Mouse (Mus musculus): ENCODE data around the gene 2300002M23Rik.

2300002M23Rik gene

GRCm38 (mm10) chr17:35556186-35556765 lies 11.0 kb upstream of the 2300002M23Rik start:
- DNase-seq (ENCODE audit: extremely low read depth, low read depth, low spot score) = no peak

GRCm38 (mm10) chr17:35556812-35557211 lies 10.4 kb upstream of the 2300002M23Rik start:
- no peak for DNase-seq (ENCODE audit: extremely low read depth, low read depth, low spot score)

- no peak for DNase-seq (ENCODE audit: extremely low read depth, low read depth, low spot score)
Observed at GRCm38 (mm10) chr17:35557351-35557750, 9.9 kb upstream of the 2300002M23Rik start.

DNA sequence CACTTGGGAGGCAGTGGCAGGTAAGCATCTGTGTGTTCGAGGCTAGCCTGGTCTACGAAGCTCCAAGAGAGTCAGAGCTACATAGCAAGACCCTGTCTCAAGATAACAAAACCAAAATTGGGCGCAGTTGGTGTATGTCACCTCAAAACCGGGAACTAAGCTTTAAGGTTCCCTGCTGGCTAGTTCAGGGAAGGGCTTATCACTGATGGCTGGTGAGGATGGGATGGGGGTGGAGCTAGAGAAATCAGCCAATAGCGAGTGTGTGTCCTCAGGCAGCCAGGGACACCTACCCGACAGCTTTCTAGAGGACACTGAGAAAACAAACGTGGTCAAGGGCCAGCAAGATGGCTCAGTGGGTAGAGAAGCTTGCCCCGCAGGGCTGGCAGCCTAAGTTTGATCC lies 9.0 kb upstream of the 2300002M23Rik start:
- DNase-seq (ENCODE audit: extremely low read depth, low read depth, low spot score) = no peak

- no peak for DNase-seq (ENCODE audit: extremely low read depth, low read depth, low spot score)
Observed at GRCm38 (mm10) chr17:35567767-35568166, 517 bp downstream of the 2300002M23Rik start.

DNA sequence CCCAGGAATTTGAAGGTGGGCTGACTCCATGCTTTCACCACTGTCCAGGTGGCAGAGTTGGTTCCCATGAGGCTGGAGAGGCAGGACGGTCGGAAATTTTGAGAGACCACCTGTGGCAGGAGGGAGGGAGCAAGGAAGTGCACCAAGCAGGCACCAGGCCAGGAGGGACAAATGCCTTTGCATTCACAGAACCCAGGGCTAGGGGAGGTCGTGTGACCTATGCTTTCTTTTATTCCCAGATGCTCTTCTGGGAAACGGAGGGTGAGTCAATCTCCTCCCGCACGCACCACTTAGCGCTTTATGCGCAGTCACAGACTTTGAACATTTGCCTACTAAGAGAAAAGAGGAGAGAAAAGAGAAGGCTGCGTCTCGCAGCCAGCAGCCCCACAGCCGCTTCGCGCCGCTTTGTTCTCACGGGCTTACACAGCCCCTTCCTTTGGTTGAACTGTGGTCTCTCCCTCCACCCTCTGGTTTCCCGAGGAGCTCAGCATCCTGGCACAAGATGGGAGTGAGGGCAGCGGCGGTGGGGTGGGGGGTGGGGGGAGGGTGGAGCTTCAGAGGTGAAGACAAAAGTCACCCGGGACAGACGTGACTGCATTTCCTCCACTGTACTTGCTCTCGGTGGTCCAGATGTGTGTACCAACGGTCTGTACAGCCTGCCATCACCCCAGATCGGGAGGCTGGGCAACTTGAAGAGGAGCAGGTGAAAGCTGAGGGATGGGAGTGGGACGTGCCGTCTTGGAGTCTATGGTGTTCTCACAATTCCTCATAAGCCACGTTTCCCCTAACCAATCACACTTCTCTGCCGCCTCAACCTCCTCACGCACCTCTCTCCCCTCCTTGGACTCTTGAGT lies 2.1 kb downstream of the 2300002M23Rik start:
- no peak for DNase-seq (ENCODE audit: extremely low read depth, low read depth, low spot score)

- no peak for DNase-seq (ENCODE audit: extremely low read depth, low read depth, low spot score)
Observed at GRCm38 (mm10) chr17:35570836-35571235, 3.6 kb downstream of the 2300002M23Rik start.

- no peak for DNase-seq (ENCODE audit: extremely low read depth, low read depth, low spot score)
Observed at GRCm38 (mm10) chr17:35571477-35571876, 4.2 kb downstream of the 2300002M23Rik start.

- DNase-seq (ENCODE audit: extremely low read depth, low read depth, low spot score) = no peak
Observed at GRCm38 (mm10) chr17:35578211-35578610, 11.0 kb downstream of the 2300002M23Rik start.

DNA sequence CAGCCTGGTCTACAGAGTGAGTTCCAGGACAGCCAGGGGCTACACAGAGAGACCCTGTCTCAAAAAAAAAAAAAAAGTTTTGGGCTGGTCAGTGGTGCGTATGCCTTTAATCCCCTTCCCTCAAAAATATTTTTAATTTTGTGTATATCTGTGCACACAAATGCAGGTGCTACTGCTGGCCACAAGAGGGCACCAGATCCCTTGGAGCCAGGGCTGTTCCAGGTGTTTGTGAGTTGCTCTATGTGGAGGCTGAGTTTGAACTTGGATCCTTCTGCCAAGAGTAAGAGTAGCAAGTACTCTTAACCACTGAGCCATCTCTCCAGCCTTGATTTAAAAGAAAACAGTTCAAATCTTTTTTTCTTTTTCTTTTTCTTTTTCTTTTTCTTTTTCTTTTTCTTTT lies 15.7 kb downstream of the 2300002M23Rik start:
- no peak for DNase-seq (ENCODE audit: extremely low read depth, low read depth, low spot score)

- DNase-seq (ENCODE audit: extremely low read depth, low read depth, low spot score) = no peak
Observed at GRCm38 (mm10) chr17:35584330-35584937, 17.2 kb downstream of the 2300002M23Rik start.

- DNase-seq (ENCODE audit: extremely low read depth, low read depth, low spot score) = no peak
Observed at GRCm38 (mm10) chr17:35587291-35587690, 20.0 kb downstream of the 2300002M23Rik start.

DNA sequence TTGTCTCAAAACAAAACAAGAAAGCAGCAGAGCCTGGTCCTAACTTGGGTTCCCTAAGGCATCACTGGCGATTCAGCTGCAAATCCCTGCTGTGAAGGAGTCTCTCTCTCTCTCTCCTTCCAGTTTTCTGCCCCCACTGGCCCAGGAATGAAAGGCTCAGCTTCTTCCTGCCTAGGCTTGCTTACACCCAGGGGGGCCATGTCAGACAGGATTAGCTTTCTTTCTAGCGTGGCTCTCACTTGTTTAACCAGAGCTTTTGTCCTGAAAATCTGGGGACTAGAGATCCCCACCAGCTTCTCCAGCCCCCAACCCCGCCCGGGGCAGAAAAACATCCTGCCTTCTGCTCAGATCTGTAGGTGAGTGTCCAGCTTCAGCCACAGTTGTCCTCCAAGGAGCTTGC lies 21.1 kb downstream of the 2300002M23Rik start:
- DNase-seq (ENCODE audit: extremely low read depth, low read depth, low spot score) = no peak

DNA sequence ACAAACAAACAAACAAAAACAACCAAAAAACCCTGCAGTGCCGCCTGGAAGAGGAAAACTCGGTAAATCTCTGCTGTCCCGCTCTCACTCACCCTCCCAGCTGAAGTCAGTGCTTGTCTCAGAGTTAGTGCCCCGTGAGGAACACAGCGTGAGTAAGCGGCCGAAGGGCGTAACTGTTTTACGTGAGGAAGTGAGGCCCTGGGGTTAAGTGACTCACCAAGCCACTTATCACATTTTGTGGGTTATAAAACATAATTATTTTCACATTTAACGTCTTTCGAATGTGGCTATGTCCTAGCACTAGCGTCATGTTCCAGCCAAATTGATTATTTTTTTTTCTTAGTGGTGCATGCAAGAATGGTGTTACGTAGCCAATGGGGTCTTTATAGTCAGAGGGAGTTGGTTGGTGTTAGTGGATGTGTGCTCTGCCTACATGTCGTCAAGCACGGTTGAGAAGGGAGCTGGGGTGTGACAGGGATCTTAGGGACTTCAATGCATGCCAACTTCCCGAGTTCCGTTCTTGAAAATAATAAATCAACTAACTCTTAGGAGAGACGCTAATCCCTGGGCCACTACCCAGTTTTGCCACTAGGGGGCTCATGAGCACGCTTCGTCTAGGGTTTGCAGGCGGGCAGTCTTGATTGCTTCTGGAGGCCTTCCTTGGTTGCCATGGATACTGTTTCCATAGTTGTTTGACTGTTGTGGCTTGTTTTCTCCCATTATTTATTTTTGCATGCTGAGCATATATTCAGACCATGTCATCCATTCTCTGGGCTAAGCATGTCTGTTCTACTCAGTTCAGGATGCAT lies 23.4 kb downstream of the 2300002M23Rik start:
- no peak for DNase-seq (ENCODE audit: extremely low read depth, low read depth, low spot score)

GRCm38 (mm10) chr17:35591219-35591578 lies 23.9 kb downstream of the 2300002M23Rik start:
- no peak for DNase-seq (ENCODE audit: extremely low read depth, low read depth, low spot score)

GRCm38 (mm10) chr17:35591731-35592130 lies 24.5 kb downstream of the 2300002M23Rik start:
- no peak for DNase-seq (ENCODE audit: extremely low read depth, low read depth, low spot score)

DNA sequence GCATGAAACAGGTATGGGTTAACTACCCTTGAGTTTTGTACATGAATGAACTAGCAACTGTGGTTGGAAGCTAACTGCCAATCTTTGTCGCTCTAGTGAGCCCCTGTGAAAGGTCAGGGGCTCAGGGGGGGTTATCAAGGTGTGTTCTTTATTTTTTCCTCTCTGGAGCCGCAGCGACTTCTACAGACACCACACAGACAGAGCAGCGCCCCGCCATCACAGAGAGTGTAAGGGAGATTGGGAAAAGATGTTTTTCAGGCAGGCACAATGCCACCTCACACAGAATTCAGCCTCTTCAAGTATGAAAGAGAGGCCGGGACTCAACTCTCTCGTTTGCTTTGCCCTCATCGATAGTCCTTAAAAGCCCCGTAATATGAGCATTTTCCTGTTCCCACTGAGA lies 24.9 kb downstream of the 2300002M23Rik start:
- DNase-seq (ENCODE audit: extremely low read depth, low read depth, low spot score) = no peak

- DNase-seq (ENCODE audit: extremely low read depth, low read depth, low spot score) = no peak
Observed at GRCm38 (mm10) chr17:35593786-35594185, 26.5 kb downstream of the 2300002M23Rik start.

DNA sequence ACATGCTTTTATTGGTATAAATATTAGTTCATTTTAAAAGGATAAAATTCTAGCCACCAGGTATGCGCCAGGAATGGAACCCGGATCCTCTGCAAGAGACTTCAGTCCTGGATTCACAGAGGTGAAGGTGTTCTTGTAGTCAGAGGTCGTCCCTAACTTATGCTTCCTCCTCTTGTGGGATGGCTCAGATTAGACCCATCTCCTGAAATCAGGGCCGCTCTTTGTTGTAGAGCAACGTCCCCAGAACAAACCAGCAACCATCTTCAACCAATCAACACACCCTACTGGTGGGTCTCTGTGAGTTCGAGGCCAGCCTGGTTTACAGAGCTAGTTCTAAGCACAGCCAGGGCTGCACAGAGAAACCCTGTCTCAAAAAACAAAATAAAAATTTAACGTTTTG lies 27.2 kb downstream of the 2300002M23Rik start:
- DNase-seq (ENCODE audit: extremely low read depth, low read depth, low spot score) = no peak

- DNase-seq (ENCODE audit: extremely low read depth, low read depth, low spot score) = no peak
Observed at GRCm38 (mm10) chr17:35597399-35597798, 30.1 kb downstream of the 2300002M23Rik start.

- no peak for DNase-seq (ENCODE audit: extremely low read depth, low read depth, low spot score)
Observed at GRCm38 (mm10) chr17:35601249-35601648, 34.0 kb downstream of the 2300002M23Rik start, which contains the start of gene Sfta2. Gene Sfta2, plus strand, starts transcription at chr17:35601549.
